Mouse (Mus musculus): Measurements from ENCODE around the gene Hfe. TPM values are rescaled to one million over a fixed set of nuclear protein-coding genes. Genes with fewer than 3 reads are reported as not detected.

Hfe gene
- polyA plus RNA-seq, 1 experiment from 2014 or later: 7.9 TPM

DNA sequence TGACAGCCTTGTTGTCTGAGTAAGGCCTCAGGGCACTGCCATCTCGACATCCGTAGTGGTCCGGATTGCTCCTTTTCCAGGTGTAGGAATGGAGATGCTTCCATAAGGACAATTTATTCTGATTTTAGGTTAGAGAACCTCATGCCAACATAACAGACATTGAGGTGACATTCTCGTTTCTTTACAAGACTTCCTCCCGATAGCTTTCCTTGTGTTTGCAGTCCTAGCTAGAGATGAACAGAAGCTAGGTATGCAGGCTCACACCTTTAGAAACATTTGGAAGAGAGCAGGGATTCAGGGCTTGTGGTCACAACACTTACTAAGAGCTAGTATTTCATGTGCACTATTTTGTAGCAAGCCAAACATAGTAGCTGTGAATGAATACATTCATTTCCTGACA, 32.6 kb upstream of the Hfe start:
- WGBS: 83% methylated on average over 5 of the region's 5 CpGs
- no peak for ATAC-seq (ENCODE audit: insufficient read depth, low FRiP score, low read depth)
- H3K27me3 ChIP-seq (replicated peaks): no peaks in the 10 kb centered on the region

DNA sequence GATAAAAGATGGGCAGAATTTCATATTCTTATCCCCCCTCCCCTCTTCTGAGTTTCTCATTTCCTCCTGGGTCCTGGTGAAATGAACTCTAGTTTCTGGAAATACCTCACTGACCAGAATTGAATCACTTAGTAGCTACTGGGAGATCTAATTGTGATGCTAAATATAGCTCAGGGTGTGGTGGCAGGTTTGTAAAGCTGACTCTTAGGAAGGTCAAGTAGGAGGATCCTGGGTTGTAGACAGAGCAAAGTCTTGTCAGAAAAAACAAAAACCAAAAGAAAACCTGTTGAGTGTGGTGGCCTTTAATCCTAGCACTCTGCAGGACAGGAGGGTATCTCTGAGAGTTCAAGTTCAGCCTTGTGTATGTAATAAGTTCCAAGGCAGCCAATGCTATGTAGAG, 31.4 kb upstream of the Hfe start:
- Histone ChIP-seq H3K27ac (no peak overlapping the region), H3K9me3 (no peaks in the 10 kb centered on the region), H3K27me3 (replicated peaks) (no peaks in the 10 kb centered on the region), H3K4me3 (replicated peaks) (no peak overlapping the region), H3K4me1 (0 out of 2 replicates have a peak, but pooled peaks cover 3% of the 10 kb centered on the region), H3K9ac (no peak overlapping the region), H3K4me2 (no peak overlapping the region), H3K36me3 (no peaks in the 10 kb centered on the region)
- ATAC-seq (ENCODE audit: insufficient read depth, low FRiP score, low read depth): no peak

More for the DNA sequence above, 32.6 kb upstream of the Hfe start:
- Histone ChIP-seq H3K27ac (no peak overlapping the region), H3K4me3 (replicated peaks) (no peak overlapping the region), H3K4me2 (no peak overlapping the region), H3K9ac (no peak overlapping the region), H3K9me3 (no peaks in the 10 kb centered on the region), H3K36me3 (no peaks in the 10 kb centered on the region), H3K4me1 (peaks cover 9% of the 10 kb centered on the region; the same call in 1 of the 2 replicates)

DNA sequence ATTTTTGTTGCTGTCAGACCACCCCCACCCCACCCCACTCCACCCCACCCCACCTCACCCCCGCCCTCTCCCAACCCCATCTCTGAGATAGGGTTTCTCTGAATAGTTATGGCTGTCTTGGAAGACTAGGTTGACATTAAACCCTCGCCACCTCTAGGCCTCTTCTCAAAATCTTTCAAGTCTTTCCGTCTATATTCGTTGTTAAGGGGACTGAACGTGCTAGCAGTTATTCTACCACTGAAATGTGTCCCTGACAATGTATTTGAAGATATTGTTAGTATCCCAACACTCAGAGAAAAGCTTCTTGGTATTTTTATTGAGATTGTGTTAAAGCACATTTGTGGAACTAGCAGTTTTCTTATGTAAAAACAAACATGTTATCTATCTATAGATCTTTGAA, 30.3 kb upstream of the Hfe start:
- no peak for ATAC-seq (ENCODE audit: insufficient read depth, low FRiP score, low read depth)
- peak overlapping the region; percentile 64; the same call in 1 of the 2 replicates for H3K4me3 ChIP-seq (replicated peaks)
- peak overlapping the region; percentile 99; the same call in 1 of the 2 replicates for H3K27ac ChIP-seq
- H3K9me3 ChIP-seq: no peaks in the 10 kb centered on the region
- no peak overlapping the region for H3K9ac ChIP-seq
- no peaks in the 10 kb centered on the region for H3K27me3 ChIP-seq (replicated peaks)
- H3K4me2 ChIP-seq: peak overlapping the region; percentile 95
- WGBS: 51% methylated on average over 5 of the region's 5 CpGs
- H3K36me3 ChIP-seq: no peaks in the 10 kb centered on the region
- 0 out of 2 replicates have a peak, but pooled peaks cover 2% of the 10 kb centered on the region for H3K4me1 ChIP-seq

DNA sequence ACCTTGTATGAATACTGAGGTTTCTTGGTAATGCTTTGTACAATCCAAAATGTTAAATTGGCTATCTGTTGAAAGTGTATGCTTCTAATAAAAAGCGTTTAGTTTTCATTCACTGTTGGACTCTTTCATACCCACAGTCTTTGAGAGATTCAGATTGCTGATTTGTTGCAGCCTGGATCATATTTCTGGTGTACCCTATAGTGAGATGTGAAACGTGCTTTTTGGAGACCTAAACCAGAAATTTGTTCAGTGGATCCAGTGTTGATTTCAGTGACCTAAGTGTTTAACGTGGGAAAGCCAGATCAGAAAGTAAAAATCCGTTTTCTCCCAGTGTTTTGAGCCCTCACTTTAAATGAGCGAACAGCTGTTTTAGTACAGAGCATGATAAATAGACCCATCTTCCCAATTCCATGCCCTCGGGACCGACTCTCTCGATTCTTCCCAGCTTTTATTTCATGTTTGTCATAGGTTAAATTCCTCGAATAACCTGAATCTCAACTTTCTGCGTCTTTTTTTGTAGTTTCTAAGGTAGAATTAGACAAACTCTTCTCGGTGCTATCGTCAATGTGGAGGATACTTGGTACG, 29.7 kb upstream of the Hfe start:
- H3K4me1 ChIP-seq: 0 out of 2 replicates have a peak, but pooled peaks cover 2% of the 10 kb centered on the region
- peak overlapping the region; percentile 64 for H3K4me3 ChIP-seq (replicated peaks)
- H3K36me3 ChIP-seq: no peaks in the 10 kb centered on the region
- 17% methylated on average over 13 of the region's 13 CpGs for WGBS
- H3K27ac ChIP-seq: peak overlapping the region; percentile 99
- H3K9ac ChIP-seq: peak overlapping the region; percentile 39; the same call in 1 of the 2 replicates
- no peaks in the 10 kb centered on the region for H3K27me3 ChIP-seq (replicated peaks)
- ATAC-seq (ENCODE audit: insufficient read depth, low FRiP score, low read depth): no peak
- peak overlapping the region; percentile 95 for H3K4me2 ChIP-seq
- no peaks in the 10 kb centered on the region for H3K9me3 ChIP-seq

DNA sequence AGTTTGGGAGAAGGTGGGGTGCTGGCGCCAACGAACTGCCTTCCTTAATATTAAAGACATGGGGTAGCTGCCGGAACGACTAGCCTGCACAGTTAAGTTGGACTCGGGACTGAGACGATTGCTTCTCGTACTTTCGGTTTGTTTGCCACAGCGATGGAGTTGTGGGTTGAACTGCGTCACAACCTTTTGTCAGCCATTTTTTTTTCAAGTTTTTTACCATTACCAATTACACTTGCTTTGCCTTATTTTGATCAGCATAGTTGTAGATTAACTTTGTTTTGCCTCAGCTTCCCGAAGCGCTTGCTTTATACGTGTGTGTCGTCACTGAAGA, 29.2 kb upstream of the Hfe start:
- no peak for ATAC-seq (ENCODE audit: insufficient read depth, low FRiP score, low read depth)

DNA sequence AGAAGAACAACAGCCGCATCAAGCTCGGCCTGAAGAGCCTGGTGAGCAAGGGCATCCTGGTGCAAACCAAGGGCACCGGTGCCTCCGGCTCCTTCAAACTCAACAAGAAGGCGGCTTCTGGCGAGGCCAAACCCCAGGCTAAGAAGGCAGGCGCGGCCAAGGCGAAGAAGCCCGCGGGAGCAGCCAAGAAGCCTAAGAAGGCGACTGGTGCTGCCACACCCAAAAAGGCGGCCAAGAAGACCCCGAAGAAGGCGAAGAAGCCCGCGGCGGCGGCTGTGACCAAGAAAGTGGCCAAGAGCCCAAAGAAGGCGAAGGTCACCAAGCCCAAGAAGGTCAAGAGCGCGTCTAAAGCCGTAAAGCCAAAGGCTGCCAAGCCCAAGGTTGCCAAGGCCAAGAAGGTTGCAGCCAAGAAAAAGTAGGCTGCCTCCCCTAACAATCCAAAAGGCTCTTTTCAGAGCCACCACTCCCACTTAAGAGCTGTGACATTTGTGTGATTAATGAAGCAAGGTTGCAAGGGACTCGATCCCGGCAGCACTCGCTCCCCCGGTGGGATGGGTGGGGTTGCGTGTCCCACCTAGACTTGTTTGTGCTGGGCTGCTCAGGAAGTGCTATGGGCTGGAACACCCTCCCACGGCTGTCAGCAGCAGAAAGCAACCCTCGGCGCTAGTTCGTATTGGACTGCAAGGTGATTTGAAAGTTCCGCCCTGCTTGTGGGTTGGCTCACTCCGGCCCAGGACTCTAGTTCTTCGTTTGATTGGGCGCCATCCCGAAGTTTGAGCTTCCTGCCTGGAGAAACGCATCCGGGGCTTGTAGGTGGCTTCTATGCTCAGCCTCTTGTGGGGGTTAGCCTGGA, 28.6 kb upstream of the Hfe start:
- Histone ChIP-seq H3K36me3 (no peaks in the 10 kb centered on the region), H3K9ac (peak overlapping the region; percentile 91), H3K27me3 (replicated peaks) (no peaks in the 10 kb centered on the region), H3K4me2 (peak overlapping the region; percentile 95), H3K4me3 (replicated peaks) (peak overlapping the region; percentile 64), H3K27ac (peak overlapping the region; percentile 99), H3K4me1 (0 out of 2 replicates have a peak, but pooled peaks cover 2% of the 10 kb centered on the region), H3K9me3 (no peaks in the 10 kb centered on the region)
- under 1% methylated on average over 39 of the region's 39 CpGs for WGBS
- ATAC-seq (ENCODE audit: insufficient read depth, low FRiP score, low read depth): peak; percentile 89

More for the DNA sequence above, 29.2 kb upstream of the Hfe start:
- H3K9ac ChIP-seq: peak overlapping the region; percentile 91
- WGBS: 0% methylated on average over 14 of the region's 14 CpGs
- peak overlapping the region; percentile 95 for H3K4me2 ChIP-seq
- peak overlapping the region; percentile 99 for H3K27ac ChIP-seq
- H3K4me1 ChIP-seq: 0 out of 2 replicates have a peak, but pooled peaks cover 2% of the 10 kb centered on the region
- peak overlapping the region; percentile 64 for H3K4me3 ChIP-seq (replicated peaks)
- H3K27me3 ChIP-seq (replicated peaks): no peaks in the 10 kb centered on the region
- no peaks in the 10 kb centered on the region for H3K9me3 ChIP-seq
- no peaks in the 10 kb centered on the region for H3K36me3 ChIP-seq

DNA sequence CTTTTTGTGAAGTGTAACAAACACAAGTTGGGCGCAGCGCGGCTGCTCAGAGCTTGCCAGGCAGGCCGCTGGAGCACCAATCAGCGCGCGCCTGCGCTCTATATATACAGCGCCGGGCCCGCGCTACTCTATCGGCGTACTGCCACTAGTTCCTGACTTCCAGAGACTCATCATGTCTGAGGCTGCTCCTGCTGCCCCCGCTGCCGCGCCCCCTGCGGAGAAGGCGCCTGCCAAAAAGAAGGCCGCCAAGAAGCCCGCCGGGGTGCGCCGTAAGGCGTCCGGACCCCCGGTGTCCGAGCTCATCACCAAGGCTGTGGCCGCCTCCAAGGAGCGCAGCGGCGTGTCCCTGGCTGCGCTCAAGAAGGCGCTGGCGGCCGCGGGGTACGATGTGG, 28.0 kb upstream of the Hfe start, which contains the start of gene Hist1h1c:
TSS of gene Hist1h1c (plus strand) at position 132 of the 392 bp plus-strand sequence.
- H3K9me3 ChIP-seq: no peaks in the 10 kb centered on the region
- under 1% methylated on average over 38 of the region's 38 CpGs for WGBS
- H3K4me3 ChIP-seq (replicated peaks): peak within 1 kb of the TSS; percentile 64
- H3K4me1 ChIP-seq: no peaks in the 10 kb centered on the region
- peak; percentile 91 for ATAC-seq (ENCODE audit: insufficient read depth, low FRiP score, low read depth)
- H3K36me3 ChIP-seq: no peaks in the 10 kb centered on the region
- peak within 1 kb of the TSS; percentile 95 for H3K4me2 ChIP-seq
- H3K27ac ChIP-seq: peak within 1 kb of the TSS; percentile 99
- no peaks in the 10 kb centered on the region for H3K27me3 ChIP-seq (replicated peaks)
- peak within 1 kb of the TSS; percentile 91 for H3K9ac ChIP-seq

DNA sequence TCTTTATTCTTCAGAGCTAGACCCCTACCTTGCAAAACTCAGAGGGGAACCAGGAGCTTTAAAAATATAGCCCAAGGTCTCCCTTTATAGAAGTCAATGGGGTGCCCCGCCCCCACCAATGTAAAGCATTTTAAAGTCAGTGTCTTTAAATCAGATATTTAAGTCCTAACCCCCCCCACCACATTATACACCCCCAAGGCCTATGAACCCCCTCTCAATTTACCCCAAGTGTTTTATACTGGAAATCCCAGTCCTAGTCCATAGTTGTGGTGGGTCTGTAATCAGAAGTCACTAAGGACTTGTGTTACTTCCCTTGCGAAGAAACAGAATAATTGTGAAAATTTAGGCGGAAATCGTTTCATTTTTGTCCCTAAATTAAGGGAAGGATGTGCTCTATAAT, 27.4 kb upstream of the Hfe start:
- H3K9me3 ChIP-seq: no peaks in the 10 kb centered on the region
- H3K36me3 ChIP-seq: no peaks in the 10 kb centered on the region
- no peak for ATAC-seq (ENCODE audit: insufficient read depth, low FRiP score, low read depth)
- no peaks in the 10 kb centered on the region for H3K4me1 ChIP-seq
- 25% methylated on average over 4 of the region's 4 CpGs for WGBS
- peak overlapping the region; percentile 99 for H3K27ac ChIP-seq
- H3K27me3 ChIP-seq (replicated peaks): no peaks in the 10 kb centered on the region
- H3K4me2 ChIP-seq: peak overlapping the region; percentile 95
- H3K9ac ChIP-seq: no peak overlapping the region
- H3K4me3 ChIP-seq (replicated peaks): peak overlapping the region; percentile 64; the same call in 1 of the 2 replicates

DNA sequence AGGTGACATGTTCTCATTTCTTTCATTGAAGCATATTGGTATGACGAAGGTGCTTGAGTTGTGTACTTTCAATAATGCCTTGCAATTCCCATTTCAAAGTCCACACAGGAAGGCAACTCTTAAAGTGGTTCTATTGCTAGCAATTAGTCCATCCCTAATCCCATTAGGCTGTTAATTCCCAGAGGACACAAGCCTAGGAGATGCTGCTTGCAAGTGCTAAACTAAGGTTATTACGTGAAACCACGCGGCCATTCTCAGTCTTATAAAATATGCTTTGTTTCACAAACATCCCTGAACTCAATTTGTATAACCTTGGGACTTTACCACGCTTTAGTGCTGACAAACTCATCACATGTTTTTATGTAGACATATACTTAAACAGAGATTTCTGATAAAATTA, 26.4 kb upstream of the Hfe start:
- no peak overlapping the region for H3K9ac ChIP-seq
- no peaks in the 10 kb centered on the region for H3K9me3 ChIP-seq
- no peak overlapping the region for H3K4me2 ChIP-seq
- no peak overlapping the region for H3K4me3 ChIP-seq (replicated peaks)
- no peaks in the 10 kb centered on the region for H3K4me1 ChIP-seq
- no peaks in the 10 kb centered on the region for H3K36me3 ChIP-seq
- ATAC-seq (ENCODE audit: insufficient read depth, low FRiP score, low read depth): no peak
- no peak overlapping the region for H3K27ac ChIP-seq
- H3K27me3 ChIP-seq (replicated peaks): no peaks in the 10 kb centered on the region
- WGBS: 88% methylated on average over 5 of the region's 5 CpGs

DNA sequence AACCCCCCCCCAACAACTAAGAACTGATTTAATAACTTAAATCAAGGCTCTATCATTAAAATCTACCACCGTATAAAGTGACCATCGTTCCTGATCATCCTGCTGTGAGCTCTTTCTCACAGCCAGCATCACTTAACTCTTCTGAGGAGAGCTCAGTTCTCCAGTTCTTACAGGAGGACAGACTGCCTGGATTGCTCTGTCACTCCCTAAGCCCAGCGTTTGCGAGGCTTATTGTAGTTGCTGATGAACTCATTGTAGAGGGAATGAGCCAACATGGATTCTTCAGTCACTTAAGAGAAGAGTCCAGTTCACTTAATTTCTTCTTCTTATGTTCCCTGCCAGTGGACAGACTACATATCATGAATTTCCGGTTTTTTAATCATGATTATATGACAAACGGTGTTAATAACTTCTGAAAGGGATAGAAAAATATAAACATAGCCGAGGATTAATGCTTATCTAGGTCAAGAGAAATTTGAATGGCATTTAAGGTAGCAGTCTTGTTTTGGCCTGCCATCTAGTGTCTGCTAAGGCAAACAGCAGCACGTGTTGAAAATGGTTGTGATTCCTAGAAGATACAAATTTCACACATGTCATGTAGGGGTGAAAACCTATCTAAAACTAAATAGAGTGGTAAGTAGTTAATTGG, 21.6 kb upstream of the Hfe start:
- H3K4me2 ChIP-seq: no peak overlapping the region

DNA sequence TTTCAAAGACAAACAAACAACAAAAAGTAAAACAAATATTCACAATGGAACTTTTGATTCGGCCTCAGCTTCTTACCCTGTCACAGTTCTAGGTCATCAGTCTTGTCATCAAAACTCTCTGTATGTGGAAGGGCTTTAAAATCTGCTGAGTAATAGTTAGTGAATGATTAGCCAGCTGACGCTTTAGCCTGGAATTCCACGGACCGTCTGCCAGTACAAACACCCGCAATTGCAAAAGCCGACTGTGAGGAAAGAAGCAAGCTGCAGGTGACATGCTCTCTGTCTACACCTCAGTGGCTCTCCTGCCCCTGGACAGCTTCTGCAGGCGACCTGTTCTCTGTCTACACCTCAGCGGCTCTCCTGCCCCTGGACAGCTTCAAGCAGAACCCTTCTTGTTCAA, 19.8 kb upstream of the Hfe start:
- Histone ChIP-seq H3K4me2 (no peak overlapping the region), H3K4me1 (no peaks in the 10 kb centered on the region), H3K9ac (no peak overlapping the region), H3K4me3 (replicated peaks) (no peak overlapping the region), H3K36me3 (no peaks in the 10 kb centered on the region), H3K27ac (no peak overlapping the region), H3K9me3 (no peaks in the 10 kb centered on the region), H3K27me3 (replicated peaks) (no peaks in the 10 kb centered on the region)
- peak; percentile 72 for ATAC-seq (ENCODE audit: insufficient read depth, low FRiP score, low read depth)
- WGBS: 18% methylated on average over 8 of the region's 8 CpGs

More for the DNA sequence above, 21.6 kb upstream of the Hfe start:
- no peak overlapping the region for H3K9ac ChIP-seq
- H3K36me3 ChIP-seq: no peaks in the 10 kb centered on the region
- no peak overlapping the region for H3K27ac ChIP-seq
- no peak for ATAC-seq (ENCODE audit: insufficient read depth, low FRiP score, low read depth)
- H3K9me3 ChIP-seq: no peaks in the 10 kb centered on the region
- no peaks in the 10 kb centered on the region for H3K27me3 ChIP-seq (replicated peaks)
- 25% methylated on average over 8 of the region's 8 CpGs for WGBS
- no peaks in the 10 kb centered on the region for H3K4me1 ChIP-seq
- no peak overlapping the region for H3K4me3 ChIP-seq (replicated peaks)

DNA sequence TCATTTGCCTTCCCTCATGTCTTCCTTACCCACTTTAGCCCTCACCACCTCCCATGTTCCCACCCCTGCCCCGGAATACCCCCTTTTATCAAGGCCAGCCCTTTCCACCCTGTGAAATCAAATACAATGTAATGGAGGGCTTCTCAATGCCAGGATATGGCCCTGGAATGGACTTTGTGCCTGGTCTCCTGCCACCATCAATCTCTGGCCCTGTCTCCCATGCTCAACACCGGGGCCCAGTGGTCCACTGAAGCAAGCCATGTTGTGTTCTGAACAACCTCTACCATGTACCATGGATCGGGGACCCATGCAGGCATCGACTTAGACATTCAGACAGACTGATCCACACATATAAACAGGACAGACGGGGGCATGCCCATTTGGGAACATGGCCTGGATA, 19.1 kb upstream of the Hfe start:
- Histone ChIP-seq H3K9ac (no peak overlapping the region), H3K27me3 (replicated peaks) (no peaks in the 10 kb centered on the region), H3K4me1 (no peaks in the 10 kb centered on the region), H3K36me3 (no peaks in the 10 kb centered on the region), H3K4me3 (replicated peaks) (no peak overlapping the region), H3K27ac (no peak overlapping the region), H3K9me3 (no peaks in the 10 kb centered on the region), H3K4me2 (no peak overlapping the region)
- WGBS: 90% methylated on average over 5 of the region's 5 CpGs
- no peak for ATAC-seq (ENCODE audit: insufficient read depth, low FRiP score, low read depth)

Data from stomach, embryonic 15.5 days (tissue).